Mouse (Mus musculus): Measurements from ENCODE around the gene Cabp1. TPM values are rescaled to one million over a fixed set of nuclear protein-coding genes. Genes with fewer than 3 reads are reported as not detected.

Gene Cabp1
- polyA plus RNA-seq, 1 experiment from 2014 or later: 1.00 TPM

DNA sequence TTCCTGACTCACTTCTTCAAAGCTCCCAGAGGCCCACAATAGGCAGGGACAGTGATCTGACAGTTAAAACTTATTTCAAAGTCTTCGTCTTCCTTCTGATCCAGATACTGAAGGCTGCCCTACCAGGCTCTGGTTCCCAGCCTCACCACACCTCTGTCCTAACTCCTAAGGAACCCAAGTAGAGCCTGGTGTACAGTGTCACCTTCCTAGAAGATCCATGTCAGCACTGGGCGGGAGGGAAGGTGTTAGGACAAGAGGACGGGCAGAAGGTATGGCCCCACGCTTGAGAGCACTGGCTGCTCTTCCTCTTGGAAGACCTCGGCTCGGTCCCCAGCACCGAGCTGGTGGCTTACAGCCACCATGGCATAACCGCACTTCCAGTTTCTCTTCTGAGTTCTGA is 45.8 kb downstream of the Cabp1 start:
- H3K4me3 ChIP-seq (ENCODE audit: low read depth, low read length): no peak overlapping the region
- H3K4me2 ChIP-seq (replicated peaks; ENCODE audit: low read depth, low read length): no peak overlapping the region
- ATAC-seq (ENCODE audit: insufficient number of reproducible peaks, insufficient read depth, low FRiP score, low read depth): no peak
- H3K27ac ChIP-seq (ENCODE audit: low read length): no peak overlapping the region
- no peaks in the 10 kb centered on the region for H3K27me3 ChIP-seq (ENCODE audit: control insufficient read depth, insufficient read depth, low read length)
- H3K9me3 ChIP-seq (ENCODE audit: control insufficient read depth, low read depth, low read length): no peaks in the 10 kb centered on the region
- peaks cover 10% of the 10 kb centered on the region; the same call in 1 of the 2 replicates for H3K4me1 ChIP-seq (ENCODE audit: control insufficient read depth, insufficient read depth, low read length)
- H3K36me3 ChIP-seq (ENCODE audit: control insufficient read depth, insufficient read depth, low read length): peaks cover 63% of the 10 kb centered on the region
- H3K9ac ChIP-seq (replicated peaks; ENCODE audit: low read depth, low read length): no peak overlapping the region
- 93% methylated on average over 8 of the region's 8 CpGs for WGBS

DNA sequence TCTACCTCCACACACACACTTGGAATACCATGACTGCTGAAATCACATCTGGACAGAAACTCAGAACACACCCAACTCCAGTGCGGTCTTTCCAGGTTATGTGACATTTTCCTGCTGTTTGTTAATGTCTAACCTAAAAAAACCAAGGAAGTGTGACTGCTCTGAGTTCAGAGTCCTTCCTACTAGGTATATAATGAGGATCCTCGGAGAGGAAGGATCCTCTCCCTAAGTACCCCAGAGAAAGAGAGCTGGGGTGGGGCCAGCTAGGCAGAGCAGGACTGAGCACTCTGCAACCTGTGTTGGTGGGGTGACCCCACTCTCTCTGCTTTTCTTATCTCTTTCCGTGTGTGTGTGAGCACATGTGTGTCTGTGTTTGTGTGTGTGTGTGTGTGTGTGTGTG is 46.8 kb downstream of the Cabp1 start:
- Histone ChIP-seq H3K36me3 (ENCODE audit: control insufficient read depth, insufficient read depth, low read length) (peaks cover 59% of the 10 kb centered on the region), H3K4me1 (ENCODE audit: control insufficient read depth, insufficient read depth, low read length) (no peaks in the 10 kb centered on the region), H3K27ac (ENCODE audit: low read length) (no peak overlapping the region), H3K4me2 (replicated peaks; ENCODE audit: low read depth, low read length) (no peak overlapping the region), H3K27me3 (ENCODE audit: control insufficient read depth, insufficient read depth, low read length) (no peaks in the 10 kb centered on the region), H3K9ac (replicated peaks; ENCODE audit: low read depth, low read length) (no peak overlapping the region), H3K9me3 (ENCODE audit: control insufficient read depth, low read depth, low read length) (no peaks in the 10 kb centered on the region), H3K4me3 (ENCODE audit: low read depth, low read length) (no peak overlapping the region)
- WGBS: 87% methylated on average over 3 of the region's 3 CpGs
- no peak for ATAC-seq (ENCODE audit: insufficient number of reproducible peaks, insufficient read depth, low FRiP score, low read depth)

DNA sequence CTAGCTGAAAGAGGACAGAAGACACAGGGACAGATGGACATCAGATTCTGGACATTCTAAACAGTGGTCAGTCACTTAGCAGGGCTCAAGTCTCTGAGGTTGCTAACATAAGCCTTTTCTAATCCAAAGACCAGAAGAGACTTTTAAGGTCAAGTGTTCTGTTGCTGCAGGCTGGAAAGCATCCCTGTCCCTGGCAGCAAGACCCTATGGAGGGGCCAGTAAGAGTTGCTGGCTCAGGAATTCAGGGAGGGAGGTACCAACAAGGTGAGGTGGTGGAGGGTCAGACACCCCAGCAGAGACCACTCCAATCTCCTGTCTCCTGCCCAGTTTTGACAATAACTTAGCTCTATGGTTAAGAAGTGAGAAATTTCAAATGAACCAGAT is 47.4 kb downstream of the Cabp1 start:
- Histone ChIP-seq H3K9ac (replicated peaks; ENCODE audit: low read depth, low read length) (no peak overlapping the region), H3K4me1 (ENCODE audit: control insufficient read depth, insufficient read depth, low read length) (no peaks in the 10 kb centered on the region), H3K4me3 (ENCODE audit: low read depth, low read length) (no peak overlapping the region), H3K4me2 (replicated peaks; ENCODE audit: low read depth, low read length) (no peak overlapping the region), H3K9me3 (ENCODE audit: control insufficient read depth, low read depth, low read length) (no peaks in the 10 kb centered on the region), H3K27me3 (ENCODE audit: control insufficient read depth, insufficient read depth, low read length) (no peaks in the 10 kb centered on the region), H3K36me3 (ENCODE audit: control insufficient read depth, insufficient read depth, low read length) (peaks cover 59% of the 10 kb centered on the region), H3K27ac (ENCODE audit: low read length) (no peak overlapping the region)
- no peak for ATAC-seq (ENCODE audit: insufficient number of reproducible peaks, insufficient read depth, low FRiP score, low read depth)

DNA sequence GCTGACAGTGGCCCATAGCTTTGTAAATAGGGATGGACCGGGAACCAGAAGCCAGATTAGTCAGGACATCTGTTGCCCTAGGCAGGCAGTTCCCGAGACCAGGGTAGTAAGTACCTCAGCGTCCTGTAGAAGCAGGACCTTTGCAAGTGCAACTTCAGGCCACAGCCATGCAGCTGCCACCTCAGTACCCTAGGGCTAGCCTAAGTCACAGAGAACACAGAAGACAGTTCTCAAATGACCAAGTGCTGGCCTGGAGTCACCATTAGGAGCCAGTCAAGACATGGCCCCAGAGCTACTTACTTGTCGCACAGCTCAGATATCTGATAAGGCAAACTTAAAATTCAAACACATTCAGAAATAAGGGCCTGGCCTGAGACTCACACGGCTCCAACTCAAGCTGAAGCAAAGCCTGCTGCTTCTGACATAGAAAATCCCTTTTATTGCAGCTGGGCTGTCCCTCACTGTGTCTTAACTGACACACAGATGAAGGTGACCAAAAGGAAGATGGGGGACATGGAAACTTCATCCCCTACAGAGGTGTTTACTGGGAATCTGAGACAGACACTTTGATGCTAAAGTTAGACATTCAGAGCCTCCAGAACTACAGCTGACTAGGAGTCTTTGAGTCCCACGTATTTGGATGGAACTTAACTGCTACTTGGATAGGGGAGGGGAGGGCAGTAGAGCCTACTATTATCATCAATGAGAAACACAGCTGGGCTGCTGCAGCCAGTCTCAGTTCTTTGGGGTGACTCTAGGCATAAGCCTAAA is 48.0 kb downstream of the Cabp1 start:
- no peaks in the 10 kb centered on the region for H3K4me1 ChIP-seq (ENCODE audit: control insufficient read depth, insufficient read depth, low read length)
- no peak for ATAC-seq (ENCODE audit: insufficient number of reproducible peaks, insufficient read depth, low FRiP score, low read depth)
- no peak overlapping the region for H3K4me2 ChIP-seq (replicated peaks; ENCODE audit: low read depth, low read length)
- H3K9ac ChIP-seq (replicated peaks; ENCODE audit: low read depth, low read length): no peak overlapping the region
- 79% methylated on average over 6 of the region's 6 CpGs for WGBS
- no peaks in the 10 kb centered on the region for H3K9me3 ChIP-seq (ENCODE audit: control insufficient read depth, low read depth, low read length)
- no peak overlapping the region for H3K4me3 ChIP-seq (ENCODE audit: low read depth, low read length)
- peaks cover 57% of the 10 kb centered on the region for H3K36me3 ChIP-seq (ENCODE audit: control insufficient read depth, insufficient read depth, low read length)
- H3K27me3 ChIP-seq (ENCODE audit: control insufficient read depth, insufficient read depth, low read length): no peaks in the 10 kb centered on the region
- H3K27ac ChIP-seq (ENCODE audit: low read length): no peak overlapping the region

- no peak overlapping the region for H3K4me3 ChIP-seq (ENCODE audit: low read depth, low read length)
- peaks cover 50% of the 10 kb centered on the region for H3K36me3 ChIP-seq (ENCODE audit: control insufficient read depth, insufficient read depth, low read length)
- 81% methylated on average over 11 of the region's 11 CpGs for WGBS
- no peaks in the 10 kb centered on the region for H3K27me3 ChIP-seq (ENCODE audit: control insufficient read depth, insufficient read depth, low read length)
- H3K9ac ChIP-seq (replicated peaks; ENCODE audit: low read depth, low read length): no peak overlapping the region
- H3K4me2 ChIP-seq (replicated peaks; ENCODE audit: low read depth, low read length): no peak overlapping the region
- no peaks in the 10 kb centered on the region for H3K4me1 ChIP-seq (ENCODE audit: control insufficient read depth, insufficient read depth, low read length)
- H3K9me3 ChIP-seq (ENCODE audit: control insufficient read depth, low read depth, low read length): no peaks in the 10 kb centered on the region
- no peak overlapping the region for H3K27ac ChIP-seq (ENCODE audit: low read length)
- no peak for ATAC-seq (ENCODE audit: insufficient number of reproducible peaks, insufficient read depth, low FRiP score, low read depth)
Observed at GRCm38 (mm10) chr5:115145253-115145968, 48.8 kb downstream of the Cabp1 start.

- Histone ChIP-seq H3K9me3 (ENCODE audit: control insufficient read depth, low read depth, low read length) (no peaks in the 10 kb centered on the region), H3K27me3 (ENCODE audit: control insufficient read depth, insufficient read depth, low read length) (no peaks in the 10 kb centered on the region), H3K27ac (ENCODE audit: low read length) (no peak overlapping the region), H3K9ac (replicated peaks; ENCODE audit: low read depth, low read length) (no peak overlapping the region), H3K4me2 (replicated peaks; ENCODE audit: low read depth, low read length) (no peak overlapping the region), H3K4me3 (ENCODE audit: low read depth, low read length) (no peak overlapping the region), H3K4me1 (ENCODE audit: control insufficient read depth, insufficient read depth, low read length) (no peaks in the 10 kb centered on the region), H3K36me3 (ENCODE audit: control insufficient read depth, insufficient read depth, low read length) (peaks cover 40% of the 10 kb centered on the region)
- ATAC-seq (ENCODE audit: insufficient number of reproducible peaks, insufficient read depth, low FRiP score, low read depth): no peak
- WGBS: 72% methylated on average over 6 of the region's 6 CpGs
Observed at GRCm38 (mm10) chr5:115144471-115144870, 49.7 kb downstream of the Cabp1 start.

DNA sequence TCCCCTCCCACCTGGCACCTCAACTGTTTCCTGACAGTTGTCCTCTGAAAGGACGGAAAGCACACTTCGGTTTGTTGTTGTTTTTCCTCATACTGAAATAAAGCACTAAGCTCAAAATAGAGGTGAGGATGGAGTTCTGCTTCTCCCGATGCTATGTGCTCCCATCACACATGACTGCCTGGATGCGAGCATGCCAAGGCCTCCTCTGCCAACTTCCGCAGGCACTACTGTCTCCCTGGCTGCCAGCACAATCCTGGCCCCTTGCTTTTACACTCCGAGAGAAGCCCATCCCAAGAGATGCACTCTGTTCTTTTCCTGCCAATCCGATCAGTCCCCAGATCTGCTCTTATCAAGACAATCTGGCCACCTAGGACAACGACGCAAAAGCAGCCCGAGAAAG is 50.6 kb downstream of the Cabp1 start:
- no peak overlapping the region for H3K27ac ChIP-seq (ENCODE audit: low read length)
- H3K4me1 ChIP-seq (ENCODE audit: control insufficient read depth, insufficient read depth, low read length): no peaks in the 10 kb centered on the region
- ATAC-seq (ENCODE audit: insufficient number of reproducible peaks, insufficient read depth, low FRiP score, low read depth): no peak
- H3K9ac ChIP-seq (replicated peaks; ENCODE audit: low read depth, low read length): no peak overlapping the region
- H3K4me3 ChIP-seq (ENCODE audit: low read depth, low read length): no peak overlapping the region
- no peak overlapping the region for H3K4me2 ChIP-seq (replicated peaks; ENCODE audit: low read depth, low read length)
- no peaks in the 10 kb centered on the region for H3K9me3 ChIP-seq (ENCODE audit: control insufficient read depth, low read depth, low read length)
- 75% methylated on average over 10 of the region's 10 CpGs for WGBS
- peaks cover 33% of the 10 kb centered on the region for H3K36me3 ChIP-seq (ENCODE audit: control insufficient read depth, insufficient read depth, low read length)
- H3K27me3 ChIP-seq (ENCODE audit: control insufficient read depth, insufficient read depth, low read length): no peaks in the 10 kb centered on the region

DNA sequence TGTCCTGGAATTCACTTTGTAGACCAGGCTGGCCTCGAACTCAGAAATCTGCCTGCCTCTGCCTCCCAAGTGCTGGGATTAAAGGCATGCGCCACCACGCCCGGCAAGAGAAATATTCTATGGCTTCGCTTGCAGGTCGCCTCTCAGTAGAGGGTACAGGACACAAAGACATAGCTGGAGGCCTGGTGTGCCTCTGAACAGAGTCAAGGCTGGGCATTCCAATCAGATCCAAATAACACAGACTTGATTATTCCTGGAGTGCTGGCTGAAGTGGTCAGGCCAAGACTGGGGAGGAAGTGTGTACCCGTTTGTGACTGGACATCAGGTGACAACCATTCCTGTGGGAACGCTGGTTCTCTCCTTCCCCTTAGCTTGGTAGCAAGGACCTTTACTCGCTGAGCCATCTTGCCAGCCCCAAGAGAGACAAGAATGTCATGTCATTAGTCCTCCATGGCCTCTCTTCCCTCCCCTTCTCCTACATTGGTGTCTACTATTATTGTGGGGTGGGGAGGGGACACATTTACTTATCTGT is 51.9 kb downstream of the Cabp1 start:
- Histone ChIP-seq H3K27ac (ENCODE audit: low read length) (no peak overlapping the region), H3K9ac (replicated peaks; ENCODE audit: low read depth, low read length) (no peak overlapping the region), H3K4me3 (ENCODE audit: low read depth, low read length) (no peak overlapping the region), H3K4me1 (ENCODE audit: control insufficient read depth, insufficient read depth, low read length) (no peaks in the 10 kb centered on the region), H3K9me3 (ENCODE audit: control insufficient read depth, low read depth, low read length) (no peaks in the 10 kb centered on the region), H3K27me3 (ENCODE audit: control insufficient read depth, insufficient read depth, low read length) (no peaks in the 10 kb centered on the region), H3K4me2 (replicated peaks; ENCODE audit: low read depth, low read length) (no peak overlapping the region), H3K36me3 (ENCODE audit: control insufficient read depth, insufficient read depth, low read length) (peaks cover 20% of the 10 kb centered on the region)
- WGBS: 88% methylated on average over 9 of the region's 9 CpGs
- ATAC-seq (ENCODE audit: insufficient number of reproducible peaks, insufficient read depth, low FRiP score, low read depth): no peak
